Mouse (Mus musculus): ENCODE data around the gene Rc3h1. TPM values are rescaled to one million over a fixed set of nuclear protein-coding genes. Genes with fewer than 3 reads are reported as not detected.
"Not testable (repeated sequence)": the region's sequence is repeated elsewhere in the genome, so short reads cannot be mapped to it uniquely, and the experiment has no call there.

Rc3h1 gene
- polyA plus RNA-seq, 1 experiment = 34.6 TPM

DNA sequence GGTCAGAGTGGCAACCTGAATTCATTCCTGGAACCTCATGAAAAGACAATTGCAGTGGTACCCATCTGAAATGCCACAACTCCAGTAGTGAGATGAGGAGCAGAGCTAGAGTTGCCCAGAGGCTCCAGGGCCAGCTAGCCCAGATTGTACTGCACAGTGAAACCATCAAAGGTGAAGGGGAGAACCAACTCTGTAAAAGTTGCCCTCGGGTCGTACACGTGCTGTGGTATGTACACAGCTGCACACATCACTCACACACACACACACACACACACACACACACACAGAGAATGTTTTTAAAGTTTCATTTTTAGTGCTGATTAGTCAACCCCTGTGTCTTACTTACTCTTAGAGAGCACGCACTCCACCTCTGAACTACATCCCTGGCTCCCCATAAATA lies 75.1 kb downstream of the Rc3h1 start:
- H3K27ac ChIP-seq (ENCODE audit: control insufficient read depth, insufficient read depth, low read depth, low read length) = no peak overlapping the region
- no peaks in the 10 kb centered on the region for H3K36me3 ChIP-seq (ENCODE audit: control insufficient read depth, insufficient read depth, low read length)
- TF ChIP-seq POLR2A (IDR thresholded peaks at IDR 0.05; ENCODE audit: control insufficient read depth, low read depth, low read length) (no peak), CTCF (IDR thresholded peaks at IDR 0.05; ENCODE audit: control insufficient read depth, insufficient read depth, insufficient replicate concordance, low read depth, low read length) (no peak)
- H3K4me3 ChIP-seq (ENCODE audit: control insufficient read depth, low read depth, low read length) = no peak overlapping the region
- H3K27me3 ChIP-seq (ENCODE audit: control insufficient read depth, insufficient read depth, low read length) = no peaks in the 10 kb centered on the region
- H3K4me1 ChIP-seq (ENCODE audit: control insufficient read depth, insufficient read depth, low read length) = no peaks in the 10 kb centered on the region

DNA sequence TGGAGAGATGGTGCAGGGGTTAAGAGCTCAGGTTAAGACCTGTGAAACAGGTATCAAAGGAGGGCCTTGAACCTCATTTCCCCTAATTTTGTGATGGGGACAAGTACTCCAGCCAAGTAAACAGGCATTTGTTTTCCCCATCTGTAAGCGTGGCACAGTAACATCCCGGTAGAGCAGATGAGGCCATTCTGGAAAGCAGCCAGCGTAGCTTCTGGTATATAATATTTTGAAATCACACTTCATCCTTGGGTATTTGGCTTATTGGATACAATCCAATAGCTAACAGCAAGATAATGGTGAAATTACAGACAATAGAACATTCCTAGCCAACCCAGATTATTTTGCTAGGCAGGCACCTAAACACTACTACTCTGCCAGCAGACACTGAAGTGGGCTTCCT lies 76.7 kb downstream of the Rc3h1 start:
- Histone ChIP-seq H3K36me3 (ENCODE audit: control insufficient read depth, insufficient read depth, low read length) (no peaks in the 10 kb centered on the region), H3K27ac (ENCODE audit: control insufficient read depth, insufficient read depth, low read depth, low read length) (no peak overlapping the region), H3K27me3 (ENCODE audit: control insufficient read depth, insufficient read depth, low read length) (no peaks in the 10 kb centered on the region), H3K4me3 (ENCODE audit: control insufficient read depth, low read depth, low read length) (no peak overlapping the region), H3K4me1 (ENCODE audit: control insufficient read depth, insufficient read depth, low read length) (peaks cover 5% of the 10 kb centered on the region)
- TF ChIP-seq CTCF (IDR thresholded peaks at IDR 0.05; ENCODE audit: control insufficient read depth, insufficient read depth, insufficient replicate concordance, low read depth, low read length) (no peak), POLR2A (IDR thresholded peaks at IDR 0.05; ENCODE audit: control insufficient read depth, low read depth, low read length) (no peak)

- H3K36me3 ChIP-seq (ENCODE audit: control insufficient read depth, insufficient read depth, low read length); H3K4me3 ChIP-seq (ENCODE audit: control insufficient read depth, low read depth, low read length); H3K27me3 ChIP-seq (ENCODE audit: control insufficient read depth, insufficient read depth, low read length); H3K27ac ChIP-seq (ENCODE audit: control insufficient read depth, insufficient read depth, low read depth, low read length); H3K4me1 ChIP-seq (ENCODE audit: control insufficient read depth, insufficient read depth, low read length): not testable (repeated sequence)
These were observed 78.5 kb downstream of the Rc3h1 start for GRCm38 (mm10) chr1:160984731-160985130.

DNA sequence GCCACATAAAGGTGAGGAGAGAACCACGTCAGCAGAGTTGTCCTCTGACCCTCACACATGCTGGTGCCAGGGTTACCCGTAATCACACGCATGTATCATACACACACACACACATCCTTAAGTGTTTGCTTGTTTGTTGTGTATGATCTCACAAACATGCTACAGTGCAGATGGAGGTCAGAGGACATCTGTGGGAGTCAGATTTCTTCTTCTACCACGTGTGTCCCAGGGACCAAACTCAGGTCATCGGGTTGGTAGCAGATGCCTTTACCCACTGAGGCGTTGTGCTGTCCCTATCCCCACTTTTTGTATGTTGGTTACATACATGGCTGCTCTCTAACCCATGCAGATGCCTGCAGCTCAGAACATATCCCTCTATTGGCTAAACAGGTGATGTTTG lies 79.3 kb downstream of the Rc3h1 start:
- no peaks in the 10 kb centered on the region for H3K36me3 ChIP-seq (ENCODE audit: control insufficient read depth, insufficient read depth, low read length)
- H3K27me3 ChIP-seq (ENCODE audit: control insufficient read depth, insufficient read depth, low read length) = no peaks in the 10 kb centered on the region
- no peak overlapping the region for H3K27ac ChIP-seq (ENCODE audit: control insufficient read depth, insufficient read depth, low read depth, low read length)
- H3K4me1 ChIP-seq (ENCODE audit: control insufficient read depth, insufficient read depth, low read length) = peaks cover 5% of the 10 kb centered on the region
- no peak overlapping the region for H3K4me3 ChIP-seq (ENCODE audit: control insufficient read depth, low read depth, low read length)
- no peak for TF ChIP-seq POLR2A (IDR thresholded peaks at IDR 0.05; ENCODE audit: control insufficient read depth, low read depth, low read length)
- no peak for TF ChIP-seq CTCF (IDR thresholded peaks at IDR 0.05; ENCODE audit: control insufficient read depth, insufficient read depth, insufficient replicate concordance, low read depth, low read length)

GRCm38 (mm10) chr1:160986881-160987635 lies 80.8 kb downstream of the Rc3h1 start:
- TF ChIP-seq POLR2A (IDR thresholded peaks at IDR 0.05; ENCODE audit: control insufficient read depth, low read depth, low read length) = no peak
- no peak for TF ChIP-seq CTCF (IDR thresholded peaks at IDR 0.05; ENCODE audit: control insufficient read depth, insufficient read depth, insufficient replicate concordance, low read depth, low read length)
- no peaks in the 10 kb centered on the region for H3K27me3 ChIP-seq (ENCODE audit: control insufficient read depth, insufficient read depth, low read length)

GRCm38 (mm10) chr1:160989395-160989794 lies 83.2 kb downstream of the Rc3h1 start:
- Histone ChIP-seq H3K36me3 (ENCODE audit: control insufficient read depth, insufficient read depth, low read length) (no peaks in the 10 kb centered on the region), H3K27me3 (ENCODE audit: control insufficient read depth, insufficient read depth, low read length) (no peaks in the 10 kb centered on the region), H3K4me1 (ENCODE audit: control insufficient read depth, insufficient read depth, low read length) (peaks cover 5% of the 10 kb centered on the region), H3K27ac (ENCODE audit: control insufficient read depth, insufficient read depth, low read depth, low read length) (no peak overlapping the region), H3K4me3 (ENCODE audit: control insufficient read depth, low read depth, low read length) (no peak overlapping the region)
- no peak for TF ChIP-seq POLR2A (IDR thresholded peaks at IDR 0.05; ENCODE audit: control insufficient read depth, low read depth, low read length)
- no peak for TF ChIP-seq CTCF (IDR thresholded peaks at IDR 0.05; ENCODE audit: control insufficient read depth, insufficient read depth, insufficient replicate concordance, low read depth, low read length)

More at GRCm38 (mm10) chr1:160986881-160987635, 80.8 kb downstream of the Rc3h1 start:
- Histone ChIP-seq H3K36me3 (ENCODE audit: control insufficient read depth, insufficient read depth, low read length) (no peaks in the 10 kb centered on the region), H3K4me3 (ENCODE audit: control insufficient read depth, low read depth, low read length) (no peak overlapping the region), H3K27ac (ENCODE audit: control insufficient read depth, insufficient read depth, low read depth, low read length) (no peak overlapping the region), H3K4me1 (ENCODE audit: control insufficient read depth, insufficient read depth, low read length) (peaks cover 5% of the 10 kb centered on the region)

DNA sequence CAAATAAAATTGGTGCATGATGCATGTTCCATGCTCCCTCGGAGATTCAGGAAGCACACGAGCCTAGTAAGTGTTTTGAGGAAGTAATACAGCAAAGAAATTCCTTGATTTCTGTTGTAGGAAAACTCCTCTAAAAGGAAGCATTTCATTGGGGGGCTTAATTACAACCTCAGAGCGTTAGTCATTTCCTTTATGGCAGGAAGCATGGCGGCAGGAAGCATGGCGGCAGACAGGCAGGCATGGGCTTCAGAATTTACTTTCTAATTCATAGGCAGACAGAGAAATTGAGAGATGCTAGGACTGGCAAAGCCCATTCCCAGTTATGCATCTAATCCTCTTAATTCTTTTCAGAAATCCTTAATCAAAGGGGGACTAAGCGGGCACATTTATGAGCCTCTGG lies 87.6 kb downstream of the Rc3h1 start:
- TF ChIP-seq CTCF (IDR thresholded peaks at IDR 0.05; ENCODE audit: control insufficient read depth, insufficient read depth, insufficient replicate concordance, low read depth, low read length) (no peak), POLR2A (IDR thresholded peaks at IDR 0.05; ENCODE audit: control insufficient read depth, low read depth, low read length) (no peak)
- H3K27me3 ChIP-seq (ENCODE audit: control insufficient read depth, insufficient read depth, low read length) = no peaks in the 10 kb centered on the region
- no peak overlapping the region for H3K27ac ChIP-seq (ENCODE audit: control insufficient read depth, insufficient read depth, low read depth, low read length)
- H3K36me3 ChIP-seq (ENCODE audit: control insufficient read depth, insufficient read depth, low read length) = no peaks in the 10 kb centered on the region
- H3K4me1 ChIP-seq (ENCODE audit: control insufficient read depth, insufficient read depth, low read length) = no peaks in the 10 kb centered on the region
- no peak overlapping the region for H3K4me3 ChIP-seq (ENCODE audit: control insufficient read depth, low read depth, low read length)

DNA sequence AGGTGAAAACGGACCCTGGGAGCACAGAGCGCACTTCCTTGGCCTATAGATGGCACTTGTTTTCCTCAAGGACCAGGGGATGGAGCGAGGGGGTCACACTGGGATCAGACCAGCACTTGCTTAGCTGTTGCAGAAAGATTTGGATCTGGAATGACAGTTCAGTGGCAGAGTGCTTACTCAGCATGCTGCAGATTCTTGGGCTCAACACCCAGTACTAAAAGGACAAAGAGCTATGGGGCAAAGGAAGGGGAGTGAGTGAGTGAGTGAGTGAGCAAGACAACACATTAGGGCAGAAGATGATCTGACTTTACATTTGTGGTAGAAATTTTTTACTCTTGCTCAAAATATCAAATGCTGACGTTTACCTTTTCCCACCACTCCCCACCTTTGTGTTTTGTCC lies 98.7 kb downstream of the Rc3h1 start:
- H3K27me3 ChIP-seq (ENCODE audit: control insufficient read depth, insufficient read depth, low read length) = no peaks in the 10 kb centered on the region
- no peak for TF ChIP-seq POLR2A (IDR thresholded peaks at IDR 0.05; ENCODE audit: control insufficient read depth, low read depth, low read length)
- no peaks in the 10 kb centered on the region for H3K36me3 ChIP-seq (ENCODE audit: control insufficient read depth, insufficient read depth, low read length)
- no peaks in the 10 kb centered on the region for H3K4me1 ChIP-seq (ENCODE audit: control insufficient read depth, insufficient read depth, low read length)
- no peak overlapping the region for H3K27ac ChIP-seq (ENCODE audit: control insufficient read depth, insufficient read depth, low read depth, low read length)
- no peak overlapping the region for H3K4me3 ChIP-seq (ENCODE audit: control insufficient read depth, low read depth, low read length)
